Mouse (Mus musculus) kidney, embryonic 15.5 days (tissue): Measurements from ENCODE around the gene Dguok. TPM values are rescaled to one million over a fixed set of nuclear protein-coding genes. Genes with fewer than 3 reads are reported as not detected.

Source experiments
- ATAC-seq: fragments of 200-750 bp; cut with Nextera tagmentation; replicated peaks from 2 replicates; pipeline ENCODE4 v1.8.0; 2017; ENCODE audit warnings: moderate TSS enrichment; ENCODE audit not compliant: low FRiP score
- H3K27ac ChIP-seq: fragments of 300-500 bp; sonication (generic); 2 replicates; pipeline ENCODE4 v1.5.1; 2015; ENCODE audit warnings: mild to moderate bottlenecking, inconsistent platforms
- H3K27me3 ChIP-seq: fragments of 300-500 bp; sonication (generic); 2 replicates; pipeline ENCODE4 v1.6.1; 2015; ENCODE audit warnings: inconsistent platforms
- H3K36me3 ChIP-seq: fragments of 300-500 bp; sonication (generic); 2 replicates; pipeline ENCODE4 v1.6.1; 2015; ENCODE audit warnings: inconsistent platforms
- H3K4me1 ChIP-seq: fragments of 300-500 bp; sonication (generic); 2 replicates; pipeline ENCODE4 v1.6.1; 2015; ENCODE audit warnings: inconsistent platforms
- H3K4me2 ChIP-seq: fragments of 300-500 bp; sonication (generic); 2 replicates; pipeline ENCODE4 v1.6.1; 2015; ENCODE audit warnings: moderate library complexity, mild to moderate bottlenecking, inconsistent platforms
- H3K4me3 ChIP-seq: fragments of 300-500 bp; sonication (generic); replicated peaks from 2 replicates; pipeline ENCODE4 v1.5.1; 2015; ENCODE audit warnings: mild to moderate bottlenecking, inconsistent platforms
- H3K9ac ChIP-seq: fragments of 300-500 bp; sonication (generic); 2 replicates; pipeline ENCODE4 v1.6.1; 2015; ENCODE audit warnings: mild to moderate bottlenecking, inconsistent platforms
- H3K9me3 ChIP-seq: fragments of 300-500 bp; sonication (generic); replicated peaks from 2 replicates; pipeline ENCODE4 v1.6.1; 2016; ENCODE audit warnings: inconsistent platforms
- WGBS: fragments of 180-500 bp; shearing (Covaris S2); methylation state at CpG from one replicate; pipeline ENCODE4 v1.1.7; 2015; ENCODE audit warnings: mixed read lengths; 5-methylcytosine and 5-hydroxymethylcytosine counted together
- polyA plus RNA-seq: library from polyadenylated mRNA; unstranded; fragments of >200 nt; fragmentation: Nextera tagmentation; extraction: Ambion mirVana; gene quantifications from 2 replicates; pipeline ENCODE4 v1.2.1, GENCODE M21; 2015

Gene Dguok
- polyA plus RNA-seq, 1 experiment from 2014 or later, result 83.8 TPM

- 80% methylated on average over 9 of the region's 9 CpGs for WGBS
- no peak overlapping the region for H3K27ac ChIP-seq
- H3K27me3 ChIP-seq, result no peaks in the 10 kb centered on the region
- no peak overlapping the region for H3K4me2 ChIP-seq
- ATAC-seq, result no peak
- no peaks in the 10 kb centered on the region for H3K36me3 ChIP-seq
- H3K9me3 ChIP-seq, result no peaks in the 10 kb centered on the region
- H3K9ac ChIP-seq, result no peak overlapping the region
- no peak overlapping the region for H3K4me3 ChIP-seq
- H3K4me1 ChIP-seq, result 0 out of 2 replicates have a peak, but pooled peaks cover 6% of the 10 kb centered on the region
Observed at GRCm38 (mm10) chr6:83473240-83473639, 33.5 kb downstream of the Dguok start.

- no peak overlapping the region for H3K4me3 ChIP-seq
- H3K4me1 ChIP-seq, result 0 out of 2 replicates have a peak, but pooled peaks cover 3% of the 10 kb centered on the region
- no peaks in the 10 kb centered on the region for H3K9me3 ChIP-seq
- no peaks in the 10 kb centered on the region for H3K36me3 ChIP-seq
- no peak overlapping the region for H3K4me2 ChIP-seq
- no peaks in the 10 kb centered on the region for H3K27me3 ChIP-seq
- ATAC-seq, result no peak
- H3K27ac ChIP-seq, result no peak overlapping the region
- 85% methylated on average over 7 of the region's 7 CpGs for WGBS
- no peak overlapping the region for H3K9ac ChIP-seq
Observed at GRCm38 (mm10) chr6:83471739-83472138, 35.0 kb downstream of the Dguok start.

- H3K4me2 ChIP-seq, result no peak overlapping the region
- no peaks in the 10 kb centered on the region for H3K9me3 ChIP-seq
- H3K9ac ChIP-seq, result no peak overlapping the region
- H3K4me1 ChIP-seq, result peaks cover 12% of the 10 kb centered on the region
- no peaks in the 10 kb centered on the region for H3K27me3 ChIP-seq
- no peaks in the 10 kb centered on the region for H3K36me3 ChIP-seq
- no peak overlapping the region for H3K27ac ChIP-seq
- no peak for ATAC-seq
- H3K4me3 ChIP-seq, result no peak overlapping the region
Observed at GRCm38 (mm10) chr6:83464011-83464410, 42.8 kb downstream of the Dguok start.

GRCm38 (mm10) chr6:83459034-83459644 is 47.6 kb downstream of the Dguok start, which contains the start of gene Tet3:
Gene Tet3 (minus strand): TSS chr6:83459084.
- no peak for ATAC-seq
- WGBS, result 67% methylated on average over 4 of the region's 4 CpGs
- Histone ChIP-seq H3K9me3 (no peaks in the 10 kb centered on the region), H3K9ac (no peak within 1 kb of the TSS), H3K27me3 (no peaks in the 10 kb centered on the region), H3K4me2 (peak within 1 kb of the TSS; percentile 87; the same call in 1 of the 2 replicates), H3K4me1 (peaks cover 39% of the 10 kb centered on the region), H3K36me3 (no peaks in the 10 kb centered on the region), H3K27ac (0 out of 2 replicates have a peak within 1 kb of the TSS, but pooled peaks have one; percentile 96), H3K4me3 (no peak within 1 kb of the TSS)

GRCm38 (mm10) chr6:83456984-83457810 is 49.6 kb downstream of the Dguok start:
- Histone ChIP-seq H3K4me1 (peaks cover 57% of the 10 kb centered on the region), H3K9ac (peak overlapping the region; percentile 82), H3K36me3 (0 out of 2 replicates have a peak, but pooled peaks cover 3% of the 10 kb centered on the region), H3K9me3 (no peaks in the 10 kb centered on the region), H3K27ac (peak overlapping the region; percentile 96), H3K4me2 (peak overlapping the region; percentile 87), H3K4me3 (peak overlapping the region; percentile 85), H3K27me3 (no peaks in the 10 kb centered on the region)
- WGBS, result 2% methylated on average over 32 of the region's 33 CpGs
- peak; percentile 26 for ATAC-seq

- ATAC-seq, result peak; percentile 77
- peak overlapping the region; percentile 96 for H3K27ac ChIP-seq
- peaks cover 65% of the 10 kb centered on the region for H3K4me1 ChIP-seq
- peak overlapping the region; percentile 85 for H3K4me3 ChIP-seq
- peak overlapping the region; percentile 87 for H3K4me2 ChIP-seq
- H3K27me3 ChIP-seq, result no peaks in the 10 kb centered on the region
- no peaks in the 10 kb centered on the region for H3K9me3 ChIP-seq
- peak overlapping the region; percentile 82 for H3K9ac ChIP-seq
- H3K36me3 ChIP-seq, result 0 out of 2 replicates have a peak, but pooled peaks cover 3% of the 10 kb centered on the region
- under 1% methylated on average over 51 of the region's 105 CpGs for WGBS
Observed at GRCm38 (mm10) chr6:83456131-83456983, 50.4 kb downstream of the Dguok start.

GRCm38 (mm10) chr6:83455328-83456130 is 51.2 kb downstream of the Dguok start:
- Histone ChIP-seq H3K27me3 (no peaks in the 10 kb centered on the region), H3K36me3 (0 out of 2 replicates have a peak, but pooled peaks cover 3% of the 10 kb centered on the region), H3K4me1 (peaks cover 74% of the 10 kb centered on the region), H3K27ac (peak overlapping the region; percentile 96), H3K9ac (peak overlapping the region; percentile 82), H3K4me2 (peak overlapping the region; percentile 87), H3K4me3 (peak overlapping the region; percentile 85), H3K9me3 (no peaks in the 10 kb centered on the region)
- under 1% methylated on average over 35 of the region's 41 CpGs for WGBS
- peak; percentile 48 for ATAC-seq

GRCm38 (mm10) chr6:83453706-83454105 is 53.1 kb downstream of the Dguok start:
- 0 out of 2 replicates have a peak overlapping the region, but pooled peaks have one; percentile 24 for H3K9ac ChIP-seq
- peaks cover 8% of the 10 kb centered on the region; the same call in 1 of the 2 replicates for H3K36me3 ChIP-seq
- H3K4me1 ChIP-seq, result peaks cover 80% of the 10 kb centered on the region
- no peaks in the 10 kb centered on the region for H3K27me3 ChIP-seq
- H3K4me3 ChIP-seq, result peak overlapping the region; percentile 85
- H3K9me3 ChIP-seq, result no peaks in the 10 kb centered on the region
- ATAC-seq, result no peak
- 25% methylated on average over 11 of the region's 11 CpGs for WGBS
- peak overlapping the region; percentile 96 for H3K27ac ChIP-seq
- peak overlapping the region; percentile 87 for H3K4me2 ChIP-seq

- Histone ChIP-seq H3K4me1 (peaks cover 96% of the 10 kb centered on the region), H3K9me3 (no peaks in the 10 kb centered on the region), H3K27me3 (no peaks in the 10 kb centered on the region), H3K27ac (peak overlapping the region; percentile 63), H3K4me3 (no peak overlapping the region), H3K9ac (no peak overlapping the region; the same call in 1 of the 2 replicates), H3K36me3 (peaks cover 26% of the 10 kb centered on the region), H3K4me2 (peak overlapping the region; percentile 41)
- WGBS, result 36% methylated on average over 9 of the region's 9 CpGs
- no peak for ATAC-seq
Observed at GRCm38 (mm10) chr6:83450451-83451303, 56.1 kb downstream of the Dguok start.

GRCm38 (mm10) chr6:83449440-83449839 is 57.3 kb downstream of the Dguok start:
- Histone ChIP-seq H3K4me1 (peaks cover 96% of the 10 kb centered on the region), H3K9ac (no peak overlapping the region), H3K27ac (peak overlapping the region; percentile 48; the same call in 1 of the 2 replicates), H3K27me3 (no peaks in the 10 kb centered on the region), H3K4me3 (no peak overlapping the region), H3K36me3 (peaks cover 34% of the 10 kb centered on the region), H3K9me3 (no peaks in the 10 kb centered on the region), H3K4me2 (no peak overlapping the region)
- no peak for ATAC-seq
- WGBS, result 30% methylated on average over 3 of the region's 3 CpGs
